ENCODE assay signal across 8 mouse cellular contexts in genomic region chr17:36083266-36083869, GRCm38 (mm10). TPM values are rescaled to one million over a fixed set of nuclear protein-coding genes. Genes with fewer than 3 reads are reported as not detected.
A peak's percentile ranks its signal among the peaks of the same experiment; 100 is the strongest.
DNase-seq lines count a peak whose midpoint lies in the region; ATAC-seq and TF ChIP-seq lines count a peak whose summit lies in the region.

No protein-coding gene starts in this region.

- ATAC-seq in forebrain, embryonic 13.5 days: peak; percentile 63
- ATAC-seq in intestine, embryonic 15.5 days: peak; percentile 84
- peak; percentile 74 for ATAC-seq in liver, postnatal 0 days
- ATAC-seq in neural tube, embryonic 11.5 days (ENCODE audit: insufficient read depth, low FRiP score, low TSS enrichment): peak; percentile 79

- peak overlapping the region; percentile 52 for H3K4me3 ChIP-seq in forebrain, embryonic 13.5 days
- H3K4me3 ChIP-seq in intestine, embryonic 15.5 days (replicated peaks): peak overlapping the region; percentile 47
- peak overlapping the region; percentile 61 for H3K4me3 ChIP-seq in liver, postnatal 0 days (ENCODE audit: low read depth, low read length)
- H3K4me3 ChIP-seq in neural tube, embryonic 11.5 days (ENCODE audit: low read depth, low read length): peak overlapping the region; percentile 51

- H3K4me1 ChIP-seq in forebrain, embryonic 13.5 days: 0 out of 2 replicates have a peak, but pooled peaks cover 13% of the 10 kb centered on the region
- H3K4me1 ChIP-seq in intestine, embryonic 15.5 days (replicated peaks): 0 out of 2 replicates have a peak, but pooled peaks cover 2% of the 10 kb centered on the region
- peaks cover 4% of the 10 kb centered on the region; the same call in 1 of the 2 replicates for H3K4me1 ChIP-seq in liver, postnatal 0 days (ENCODE audit: insufficient read depth)
- H3K4me1 ChIP-seq in neural tube, embryonic 11.5 days (ENCODE audit: control insufficient read depth, insufficient read depth, low read length): no peaks in the 10 kb centered on the region

- peak overlapping the region; percentile 95 for H3K4me2 ChIP-seq in forebrain, embryonic 13.5 days
- peak overlapping the region; percentile 96 for H3K4me2 ChIP-seq in intestine, embryonic 15.5 days (replicated peaks)
- H3K4me2 ChIP-seq in liver, postnatal 0 days (ENCODE audit: low read depth, low read length): peak overlapping the region; percentile 87
- peak overlapping the region; percentile 95 for H3K4me2 ChIP-seq in neural tube, embryonic 11.5 days (ENCODE audit: low read depth)

- no peak overlapping the region for H3K27ac ChIP-seq in forebrain, embryonic 13.5 days
- H3K27ac ChIP-seq in intestine, embryonic 15.5 days: no peak overlapping the region
- no peak overlapping the region for H3K27ac ChIP-seq in liver, postnatal 0 days (ENCODE audit: low read depth)
- no peak overlapping the region for H3K27ac ChIP-seq in neural tube, embryonic 11.5 days (ENCODE audit: low read depth, low read length)

- under 1% methylated on average over 46 of the region's 46 CpGs for WGBS in forebrain, embryonic 13.5 days
- under 1% methylated on average over 46 of the region's 46 CpGs for WGBS in intestine, embryonic 15.5 days
- 1% methylated on average over 46 of the region's 46 CpGs for WGBS in liver, postnatal 0 days (ENCODE audit: insufficient replicate concordance)
- WGBS in neural tube, embryonic 11.5 days: 1% methylated on average over 46 of the region's 46 CpGs

- H3K9ac ChIP-seq in forebrain, embryonic 13.5 days: peak overlapping the region; percentile 69
- H3K9ac ChIP-seq in intestine, embryonic 15.5 days: peak overlapping the region; percentile 23
- H3K9ac ChIP-seq in liver, postnatal 0 days (replicated peaks): peak overlapping the region; percentile 55
- H3K9ac ChIP-seq in neural tube, embryonic 11.5 days (ENCODE audit: low read length): peak overlapping the region; percentile 70

- H3K27me3 ChIP-seq in forebrain, embryonic 13.5 days: peaks cover 24% of the 10 kb centered on the region
- peaks cover 19% of the 10 kb centered on the region for H3K27me3 ChIP-seq in intestine, embryonic 15.5 days (replicated peaks)
- peaks cover 21% of the 10 kb centered on the region for H3K27me3 ChIP-seq in liver, postnatal 0 days (ENCODE audit: insufficient read depth, low read length)
- H3K27me3 ChIP-seq in neural tube, embryonic 11.5 days (ENCODE audit: control insufficient read depth, insufficient read depth, low read length): no peaks in the 10 kb centered on the region

- H3K9me3 ChIP-seq in forebrain, embryonic 13.5 days (replicated peaks): no peaks in the 10 kb centered on the region
- H3K9me3 ChIP-seq in intestine, embryonic 15.5 days: no peaks in the 10 kb centered on the region
- no peaks in the 10 kb centered on the region for H3K9me3 ChIP-seq in liver, postnatal 0 days (ENCODE audit: low read length)
- no peaks in the 10 kb centered on the region for H3K9me3 ChIP-seq in neural tube, embryonic 11.5 days (ENCODE audit: control insufficient read depth, low read length)

- no peak for TF ChIP-seq EP300 in liver, postnatal 0 days (IDR thresholded peaks at IDR 0.05; ENCODE audit: low read depth)

- no peaks in the 10 kb centered on the region for H3K36me3 ChIP-seq in forebrain, embryonic 13.5 days (ENCODE audit: poor library complexity, severe bottlenecking)
- no peaks in the 10 kb centered on the region for H3K36me3 ChIP-seq in intestine, embryonic 15.5 days
- H3K36me3 ChIP-seq in liver, postnatal 0 days (replicated peaks; ENCODE audit: insufficient read depth, low read length): no peaks in the 10 kb centered on the region
- H3K36me3 ChIP-seq in neural tube, embryonic 11.5 days (ENCODE audit: control insufficient read depth, insufficient read depth, low read length): no peaks in the 10 kb centered on the region

- no peak for TF ChIP-seq CTCF in liver, postnatal 0 days (IDR thresholded peaks at IDR 0.05; ENCODE audit: low read depth)

- intact Hi-C loops in heart, postnatal 25 days (cut with DNase I): no loop called here

- peak; percentile 35 to 36 for DNase-seq in heart, adult 18-20 months
- no peak for DNase-seq in heart, postnatal 25 days (ENCODE audit: low spot score)
- peak; percentile 1 for DNase-seq in adipocyte (ENCODE audit: low spot score)
- DNase-seq in liver, postnatal 0 days: peak; percentile 71
- peak; percentile 65 for DNase-seq in neural tube, embryonic 11.5 days (ENCODE audit: low spot score)
- no peak for DNase-seq in urinary bladder, postnatal 36 days (ENCODE audit: low spot score in 2 of 2)

RNA-seq across cellular contexts. Expression of gene Gm11127, which starts 25.2 kb away (rescaled TPM):
- total RNA-seq in heart, adult 18-20 months (2021): 10 to 100 TPM in 1 of 2 experiments, 1 to 10 TPM in 1; 5.4 to 10.0 TPM
- 1 to 10 TPM; 2.6 to 2.9 TPM for total RNA-seq in heart, postnatal 25 days (2021)
- polyA plus RNA-seq in forebrain, embryonic 13.5 days (2015; fragmentation: Nextera tagmentation; extraction: Ambion mirVana): not detected in 2 replicates
- polyA plus RNA-seq in intestine, embryonic 15.5 days (2015; fragmentation: Nextera tagmentation; extraction: Ambion mirVana): 3.3 and 3.5 TPM in 2 replicates
- polyA plus RNA-seq in liver, postnatal 0 days (2015; fragmentation: Nextera tagmentation; extraction: Ambion mirVana): 0.12 TPM in 1 of 2 replicates, not detected in the other
- polyA plus RNA-seq in neural tube, embryonic 11.5 days (2014; fragmentation: Nextera tagmentation; extraction: Ambion mirVana): not detected in 2 replicates

RNA-seq across cellular contexts. Expression of gene Gm19684, which starts 38.1 kb away (rescaled TPM):
- under 1 TPM; 0.27 to 0.28 TPM for total RNA-seq in heart, adult 18-20 months (2021)
- not detected for total RNA-seq in heart, postnatal 25 days (2021)
- not detected in 2 replicates for polyA plus RNA-seq in forebrain, embryonic 13.5 days (2015; fragmentation: Nextera tagmentation; extraction: Ambion mirVana)
- polyA plus RNA-seq in intestine, embryonic 15.5 days (2015; fragmentation: Nextera tagmentation; extraction: Ambion mirVana): 0.11 TPM in 2 replicates
- not detected in 2 replicates for polyA plus RNA-seq in liver, postnatal 0 days (2015; fragmentation: Nextera tagmentation; extraction: Ambion mirVana)
- polyA plus RNA-seq in neural tube, embryonic 11.5 days (2014; fragmentation: Nextera tagmentation; extraction: Ambion mirVana): not detected in 2 replicates

RNA-seq across cellular contexts. Expression of gene Gm6034, which starts 40.6 kb away (rescaled TPM):
- total RNA-seq in heart, adult 18-20 months (2021): not detected
- total RNA-seq in heart, postnatal 25 days (2021): not detected
- not detected in 2 replicates for polyA plus RNA-seq in forebrain, embryonic 13.5 days (2015; fragmentation: Nextera tagmentation; extraction: Ambion mirVana)
- polyA plus RNA-seq in intestine, embryonic 15.5 days (2015; fragmentation: Nextera tagmentation; extraction: Ambion mirVana): 0.11 and 0.25 TPM in 2 replicates
- polyA plus RNA-seq in liver, postnatal 0 days (2015; fragmentation: Nextera tagmentation; extraction: Ambion mirVana): not detected in 2 replicates
- polyA plus RNA-seq in neural tube, embryonic 11.5 days (2014; fragmentation: Nextera tagmentation; extraction: Ambion mirVana): not detected in 2 replicates

RNA-seq across cellular contexts. Expression of gene H2-T22, which starts 40.8 kb away (rescaled TPM):
- 10 to 100 TPM; 15.0 to 23.6 TPM for total RNA-seq in heart, adult 18-20 months (2021)
- total RNA-seq in heart, postnatal 25 days (2021): 1 to 10 TPM; 7.4 to 7.8 TPM
- 4.0 TPM in 2 replicates for polyA plus RNA-seq in forebrain, embryonic 13.5 days (2015; fragmentation: Nextera tagmentation; extraction: Ambion mirVana)
- polyA plus RNA-seq in intestine, embryonic 15.5 days (2015; fragmentation: Nextera tagmentation; extraction: Ambion mirVana): 13.3 and 13.9 TPM in 2 replicates
- polyA plus RNA-seq in liver, postnatal 0 days (2015; fragmentation: Nextera tagmentation; extraction: Ambion mirVana): 16.2 and 17.1 TPM in 2 replicates
- 9.2 and 10.2 TPM in 2 replicates for polyA plus RNA-seq in neural tube, embryonic 11.5 days (2014; fragmentation: Nextera tagmentation; extraction: Ambion mirVana)

RNA-seq across cellular contexts. Expression of gene Gm7030, which starts 45.9 kb away (rescaled TPM):
- total RNA-seq in heart, adult 18-20 months (2021): under 1 TPM in 1 of 2 experiments, not detected in 1; 0.55 TPM
- not detected for total RNA-seq in heart, postnatal 25 days (2021)
- polyA plus RNA-seq in forebrain, embryonic 13.5 days (2015; fragmentation: Nextera tagmentation; extraction: Ambion mirVana): not detected in 2 replicates
- 1.4 and 1.5 TPM in 2 replicates for polyA plus RNA-seq in intestine, embryonic 15.5 days (2015; fragmentation: Nextera tagmentation; extraction: Ambion mirVana)
- polyA plus RNA-seq in liver, postnatal 0 days (2015; fragmentation: Nextera tagmentation; extraction: Ambion mirVana): not detected in 2 replicates
- polyA plus RNA-seq in neural tube, embryonic 11.5 days (2014; fragmentation: Nextera tagmentation; extraction: Ambion mirVana): not detected in 2 replicates

Comparison
In these comparisons a context has a peak if more than half of its experiments do, and no peak if none do; other contexts are left out.
1. DNase-seq: peak in heart, adult 18-20 months (2 of 2), adipocyte (single experiment), liver, postnatal 0 days (single experiment) and neural tube, embryonic 11.5 days (single experiment); none in heart, postnatal 25 days (single experiment) and urinary bladder, postnatal 36 days (0 of 2).
2. Peak in every context shown above with its lines, with median percentiles within 50 percentile points of each other: ATAC-seq, H3K4me2 ChIP-seq, H3K4me3 ChIP-seq and H3K9ac ChIP-seq.